Mouse (Mus musculus) small intestine, adult 2 months (tissue): ENCODE results near the gene Abca7.

Source experiments
- CTCF ChIP-seq: fragments of 200-500 bp; IDR thresholded peaks from 2 replicates; pipeline ENCODE4 v1.5.1; 2012; ENCODE audit warnings: low read depth, mild to moderate bottlenecking, control low read depth, inconsistent platforms, low read length, moderate library complexity, mixed read lengths; ENCODE audit not compliant: insufficient replicate concordance, insufficient read length; ENCODE audit errors: extremely low read depth
- POLR2A ChIP-seq: fragments of 200-500 bp; IDR thresholded peaks from 2 replicates; pipeline ENCODE4 v1.6.1; 2012; ENCODE audit warnings: low read depth, mild to moderate bottlenecking, control low read depth, inconsistent platforms, low read length, moderate library complexity

DNA sequence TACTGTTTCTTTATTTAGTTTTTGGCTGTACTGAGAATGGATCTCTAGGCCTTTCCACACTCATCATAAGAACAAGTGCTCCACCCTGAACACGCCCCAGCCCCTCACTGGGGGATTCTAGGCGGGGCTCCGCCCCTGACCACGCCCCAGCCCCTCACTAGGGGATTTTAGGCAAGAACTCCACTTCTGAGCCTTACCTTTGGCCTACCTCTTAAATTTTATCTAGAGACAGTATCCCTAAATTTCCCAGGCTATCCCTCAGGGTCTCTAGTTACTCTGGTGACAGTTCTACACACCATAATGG lies 28.7 kb downstream of the Abca7 start:
- TF ChIP-seq POLR2A (no peak), CTCF (no peak)
